Mouse (Mus musculus) embryo, embryonic 9.5 days (tissue): ENCODE measurements around the gene Dda1.
"Not testable (repeated sequence)": the region's sequence is repeated elsewhere in the genome, so short reads cannot be mapped to it uniquely, and the experiment has no call there.

ENCODE experiments used
- DNase-seq: peaks from one replicate; pipeline ENCODE4 v3.0.0-alpha.2; 2017; ENCODE audit errors: extremely low spot score

The Dda1 gene

DNA sequence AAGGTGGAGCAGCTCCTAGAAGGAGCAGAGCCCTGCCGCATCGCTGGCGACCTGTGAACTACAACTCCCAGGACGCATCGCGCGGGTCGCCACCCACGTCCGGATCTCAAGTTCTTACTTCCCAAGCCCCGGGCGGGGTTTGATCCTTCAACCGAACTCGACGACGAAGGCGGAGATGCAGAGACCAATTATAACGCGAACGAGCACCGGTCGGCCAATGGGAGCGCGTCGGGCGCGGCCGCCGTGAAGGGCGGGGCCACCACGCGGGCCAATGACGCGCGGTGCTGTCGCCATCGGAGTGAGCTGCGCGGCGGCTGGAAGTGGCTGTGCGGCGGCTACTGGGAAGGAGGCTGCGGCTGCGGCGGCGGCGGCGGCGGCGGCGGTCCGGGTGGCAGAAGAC, at the start of gene Dda1:
Gene Dda1 (plus strand): TSS at position 284 of the 400 bp plus-strand sequence.
- peak; percentile 96 for DNase-seq

DNA sequence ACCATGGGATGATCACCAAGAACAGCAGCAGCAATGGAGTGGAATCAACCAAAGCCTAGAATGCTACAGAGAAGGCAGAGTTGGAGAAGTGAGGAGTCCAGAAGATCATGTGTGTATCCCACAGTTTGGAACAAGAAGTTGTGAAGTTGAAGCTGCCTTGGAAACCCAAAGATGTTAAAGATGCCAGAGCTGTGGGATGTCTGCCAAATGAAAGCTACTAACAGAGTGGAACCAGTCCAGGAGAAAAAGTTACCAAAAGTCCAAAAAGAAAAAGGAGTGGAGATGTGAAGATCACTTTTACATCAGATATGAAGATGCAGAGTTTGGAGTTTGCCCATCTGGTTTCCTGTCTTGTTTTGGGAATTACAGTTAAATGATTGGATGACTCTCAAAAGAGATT, 46.9 kb upstream of the Dda1 start:
- no peak for DNase-seq

DNA sequence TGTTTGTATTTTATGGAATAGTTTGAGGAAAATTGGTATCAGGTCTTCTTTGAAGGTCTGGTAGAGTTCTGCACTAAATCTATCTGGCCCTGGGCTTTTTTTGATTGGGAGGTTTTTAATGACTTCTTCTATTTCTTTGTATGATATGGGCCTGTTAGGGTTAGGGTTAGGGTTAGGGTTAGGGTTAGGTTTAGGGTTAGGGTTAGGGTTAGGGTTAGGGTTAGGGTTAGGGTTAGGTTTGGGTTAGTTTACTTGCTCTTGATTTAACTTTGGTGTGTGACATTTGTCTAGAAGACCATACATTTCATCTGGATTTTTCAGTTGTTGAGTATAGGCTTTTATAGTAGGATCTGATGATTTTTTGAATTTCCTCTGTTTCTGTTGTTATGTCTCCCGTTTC, 36.1 kb upstream of the Dda1 start:
- DNase-seq: not testable (repeated sequence)

DNA sequence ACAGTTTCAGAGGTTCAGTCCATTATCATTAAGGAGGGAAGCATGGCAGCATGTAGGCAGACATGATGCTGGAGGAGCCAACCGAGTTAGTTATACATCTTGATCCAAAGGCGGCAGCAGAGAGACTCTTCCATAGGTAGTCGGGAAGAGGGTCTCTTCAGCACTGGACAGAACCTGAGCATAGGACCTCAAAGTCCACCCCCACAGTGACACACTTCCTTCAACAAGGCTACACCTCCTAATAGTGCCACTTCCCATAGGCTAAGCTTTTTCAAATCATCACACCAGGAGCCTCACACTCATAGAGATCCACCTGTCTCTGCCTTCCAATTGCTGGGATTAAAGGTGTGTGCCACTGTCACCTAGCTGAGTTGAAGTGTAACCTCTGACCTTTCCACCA, 32.0 kb upstream of the Dda1 start:
- DNase-seq: no peak

DNA sequence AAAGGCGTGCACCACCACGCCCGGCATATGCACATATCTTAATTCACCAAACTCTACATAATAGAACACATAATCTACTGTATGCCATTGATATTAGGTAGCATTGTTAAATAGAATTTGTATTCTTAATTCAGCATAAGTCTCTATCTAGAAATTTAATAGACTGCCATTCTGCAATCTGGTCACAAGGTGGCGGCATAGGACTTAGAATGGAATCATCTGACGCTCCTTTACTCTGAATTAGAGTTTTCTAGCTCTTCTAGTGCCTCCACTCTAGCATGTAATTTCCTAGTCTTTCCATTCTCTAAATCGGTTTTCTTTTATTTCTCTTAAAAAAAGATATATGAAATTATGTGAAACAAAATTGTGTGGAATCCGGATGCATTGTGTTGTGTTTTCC, 27.6 kb upstream of the Dda1 start:
- peak; percentile 40 for DNase-seq

DNA sequence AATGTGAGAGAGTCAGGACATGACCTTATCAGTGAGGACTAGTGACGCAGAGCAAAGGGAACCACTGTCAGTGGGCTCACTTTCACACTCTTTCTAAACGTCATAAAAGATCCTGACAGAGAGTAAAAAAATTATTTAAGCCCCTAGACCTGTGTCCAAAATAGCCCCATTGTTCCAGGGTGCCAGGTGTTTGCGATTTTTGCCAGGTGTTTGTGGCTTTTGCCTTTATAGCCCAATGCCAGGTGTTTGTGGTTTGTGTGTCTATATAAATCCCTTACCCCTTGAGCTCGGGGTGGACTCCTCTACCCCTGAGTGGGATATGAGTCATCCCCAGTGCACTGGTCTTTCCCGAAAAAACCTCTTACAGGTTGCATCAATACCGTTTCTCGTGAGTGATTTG, 23.9 kb upstream of the Dda1 start:
- DNase-seq: no peak

DNA sequence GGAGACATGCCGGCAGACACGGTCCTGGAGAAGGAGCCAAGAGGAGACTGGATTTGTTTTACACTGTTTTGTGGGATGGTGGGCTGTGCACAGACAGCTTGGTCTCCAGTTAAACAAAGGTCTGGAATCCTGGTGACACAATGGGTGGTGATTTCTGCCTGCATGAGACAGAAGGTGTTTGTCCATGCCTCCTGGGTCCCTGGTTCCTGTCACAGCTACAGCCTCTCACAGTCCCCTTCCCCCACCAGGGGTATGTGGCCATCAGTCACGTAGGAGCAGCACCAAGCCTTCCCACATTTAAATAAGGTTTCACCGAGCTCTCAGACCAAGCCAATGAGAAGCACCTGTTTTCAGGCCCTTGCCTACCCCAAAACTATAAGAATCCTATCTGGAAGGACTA, 17.7 kb upstream of the Dda1 start:
- DNase-seq: no peak

DNA sequence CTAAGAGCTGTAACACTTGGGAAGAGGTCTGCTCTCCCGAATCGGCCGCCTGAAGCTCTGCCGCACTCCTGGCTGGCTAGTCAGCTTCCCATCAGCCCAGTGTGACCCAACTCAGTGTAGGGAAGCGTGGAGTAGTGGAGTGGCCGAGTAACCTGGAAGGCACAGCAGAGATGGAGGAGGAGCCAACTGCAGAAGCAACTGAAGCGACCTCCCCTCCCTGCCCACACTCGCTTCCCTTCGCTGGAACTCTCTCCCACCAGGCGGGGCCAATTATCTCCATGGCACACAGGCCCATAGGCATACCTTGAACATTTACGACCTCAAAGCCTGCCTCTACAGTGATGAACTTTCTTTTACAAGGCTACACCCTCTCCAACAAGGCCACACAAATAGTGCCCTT, 17.2 kb upstream of the Dda1 start:
- no peak for DNase-seq

DNA sequence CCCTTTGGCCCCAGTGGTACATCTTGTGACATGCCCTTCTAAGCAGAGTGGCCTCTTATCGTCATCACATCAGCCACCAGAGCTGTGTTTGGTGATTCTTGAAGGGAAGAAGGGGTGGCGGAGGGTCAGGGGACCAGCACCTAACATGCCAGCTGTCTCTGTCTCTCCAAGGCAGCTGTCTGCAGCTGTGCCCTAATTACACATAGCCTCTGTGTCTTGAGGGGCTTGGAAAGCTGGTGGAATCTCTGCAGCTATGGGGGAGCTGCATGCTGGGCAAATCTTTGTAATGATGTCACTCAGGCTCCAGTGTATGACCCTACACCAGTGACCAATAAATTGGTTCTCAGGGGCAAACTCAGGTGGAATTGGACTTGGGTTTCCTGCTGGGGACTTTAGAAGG, 16.3 kb upstream of the Dda1 start:
- no peak for DNase-seq

DNA sequence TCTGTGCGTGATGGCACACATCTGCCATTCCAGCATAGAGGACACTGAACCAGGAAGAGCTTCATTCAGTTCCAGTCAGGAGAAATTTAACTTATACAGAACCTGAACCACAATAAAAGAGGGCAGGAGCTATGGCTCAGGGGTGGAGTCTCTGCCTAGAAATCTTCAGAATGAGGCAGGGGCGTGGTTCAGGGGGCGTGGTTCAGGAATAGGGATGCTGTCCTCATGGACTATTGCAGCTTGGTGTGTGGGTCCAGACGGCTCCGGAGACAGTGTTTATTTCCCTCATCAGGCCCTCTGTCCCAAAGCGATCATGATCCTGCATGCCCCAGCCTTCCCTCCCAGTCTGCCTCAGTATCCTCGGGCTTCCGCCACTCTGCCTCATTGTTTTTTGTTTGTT, 14.3 kb upstream of the Dda1 start:
- DNase-seq: no peak

DNA sequence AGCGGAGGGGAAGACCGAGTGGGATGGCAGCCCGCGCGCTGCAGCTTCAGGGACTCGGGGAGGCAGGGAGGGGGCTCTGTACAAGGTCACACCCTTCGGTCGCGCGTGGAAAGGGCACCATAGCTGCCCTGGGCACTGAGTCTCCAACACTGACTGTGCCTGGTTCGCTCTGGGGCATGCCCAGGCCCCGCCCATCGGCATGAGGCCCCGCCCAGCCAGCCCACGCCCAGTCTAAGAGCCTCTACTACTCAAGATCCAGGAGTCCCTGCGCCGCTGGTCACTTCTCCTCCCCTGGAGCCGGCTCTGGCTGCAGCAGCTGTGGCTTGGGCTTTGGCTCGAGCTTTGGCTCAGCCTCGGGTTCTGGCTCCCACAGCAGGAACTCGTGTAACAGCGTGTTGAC, 12.1 kb upstream of the Dda1 start:
- no peak for DNase-seq

DNA sequence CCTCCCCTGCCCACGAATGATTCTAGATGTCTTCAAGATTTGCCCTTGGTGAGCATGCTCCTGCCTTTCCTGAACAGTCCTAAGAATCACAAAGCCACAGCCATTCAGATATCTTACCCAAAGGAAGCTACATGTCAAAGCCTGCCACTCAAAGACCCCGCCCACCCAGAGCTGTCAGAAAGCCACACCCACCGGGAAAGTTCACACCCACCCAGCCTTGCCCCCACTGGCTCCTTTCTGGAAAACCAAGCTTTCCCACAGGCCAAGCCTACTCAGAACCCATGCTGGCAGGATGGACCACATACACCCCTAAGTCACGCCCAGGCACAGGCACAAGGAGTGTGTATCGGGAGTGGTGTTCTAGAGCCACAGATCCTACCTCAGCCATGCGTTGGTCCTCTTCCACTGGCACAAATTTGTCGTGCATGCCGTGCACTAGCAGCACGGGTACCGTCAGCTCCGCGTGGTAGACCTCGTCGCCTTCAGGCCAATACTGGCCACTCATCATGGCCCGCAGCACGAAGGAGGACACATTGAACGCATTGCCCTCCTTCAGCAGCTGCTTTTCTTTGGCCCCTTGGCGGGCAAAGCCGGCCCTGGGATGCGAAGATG, 11.2 kb upstream of the Dda1 start:
- no peak for DNase-seq

DNA sequence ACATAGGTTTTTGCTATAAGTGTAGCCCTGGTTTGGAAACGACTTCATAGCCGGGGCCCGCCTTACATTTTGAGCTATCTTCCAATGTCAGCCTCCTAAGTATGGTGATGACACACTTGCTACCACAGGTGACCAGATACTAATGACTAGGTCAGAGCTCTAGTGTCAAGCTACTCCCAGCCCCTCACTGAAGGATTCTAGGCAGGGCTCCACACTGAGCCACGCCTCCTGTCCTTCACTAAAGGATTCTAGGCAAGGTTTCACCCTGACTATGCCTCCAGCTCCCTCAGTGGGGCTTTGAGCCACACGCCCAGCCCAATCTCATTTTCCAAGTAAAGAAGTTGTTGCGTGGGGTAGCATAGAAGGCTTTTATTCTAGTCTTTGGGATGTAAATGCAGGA, 8.3 kb upstream of the Dda1 start:
- no peak for DNase-seq

DNA sequence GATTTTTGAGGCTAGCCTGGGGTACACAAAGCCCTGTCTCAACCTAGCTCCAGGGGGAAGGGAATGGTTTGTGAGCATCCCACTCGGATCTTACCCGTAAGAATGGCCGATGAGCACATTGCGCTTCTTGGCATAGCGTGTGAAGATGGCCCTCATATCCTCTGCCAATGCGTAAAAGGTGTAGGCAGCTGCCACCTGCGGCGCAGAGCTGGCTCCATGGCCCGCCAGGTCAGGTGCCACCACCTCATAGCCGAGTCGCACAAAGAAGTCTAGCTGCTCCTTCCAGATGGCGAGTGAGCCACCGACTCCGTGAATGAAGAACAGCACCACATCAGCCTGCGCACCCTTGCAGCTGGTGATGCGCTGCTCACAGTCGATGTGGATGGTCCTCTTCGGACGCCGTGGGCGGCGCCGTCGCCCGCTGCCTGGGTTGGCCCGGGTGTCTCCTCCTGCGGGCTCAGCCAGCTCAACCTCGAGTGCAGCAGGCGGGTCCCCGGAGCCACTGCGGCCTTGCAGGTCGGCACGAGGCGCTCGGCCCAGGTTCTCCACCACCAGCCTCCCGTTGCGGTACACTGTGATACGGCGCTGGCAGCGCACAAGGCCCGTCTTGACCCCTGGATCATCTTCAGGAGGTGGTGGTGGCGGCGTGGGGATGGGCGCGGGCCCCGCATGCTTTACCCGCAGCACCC, 7.7 kb upstream of the Dda1 start:
- no peak for DNase-seq

DNA sequence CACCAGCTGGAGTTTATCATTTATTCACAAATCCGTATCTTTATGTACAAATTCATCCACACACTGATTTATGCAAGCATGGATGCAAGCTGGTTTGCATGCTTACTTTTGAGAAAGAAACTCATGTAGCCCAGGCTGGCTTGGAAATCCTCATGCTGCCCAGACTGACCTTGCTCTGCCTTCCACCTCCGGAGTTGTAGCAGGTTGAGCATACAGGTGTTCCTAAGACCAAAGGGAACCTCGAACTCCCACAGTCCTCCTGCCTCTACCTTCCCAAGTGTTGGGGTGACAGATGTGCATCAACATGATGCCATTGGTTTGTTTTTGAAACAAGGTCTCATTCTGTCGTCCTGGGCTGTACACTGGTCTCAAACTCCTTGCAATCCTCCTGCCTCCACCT, 6.8 kb upstream of the Dda1 start:
- no peak for DNase-seq

DNA sequence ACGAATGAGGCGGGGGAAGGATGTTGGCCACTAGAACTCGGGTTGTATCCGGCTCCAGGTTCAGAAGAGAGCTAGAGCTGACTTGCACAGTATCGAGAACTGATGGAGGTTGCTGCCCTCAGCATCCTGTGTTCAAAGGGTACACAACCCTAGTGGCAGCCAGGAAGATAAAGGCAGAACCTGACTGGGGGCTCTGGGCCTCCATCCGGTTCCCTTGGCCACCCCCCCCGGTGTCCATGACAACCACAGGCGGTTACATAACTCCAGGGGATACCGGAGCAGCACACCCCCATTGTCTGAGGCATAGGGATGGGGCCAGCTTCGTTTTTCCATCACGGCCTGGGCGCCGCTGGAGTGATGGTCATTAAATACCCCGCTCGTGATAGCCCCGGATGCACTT, 6.2 kb upstream of the Dda1 start:
- peak; percentile 45 for DNase-seq

DNA sequence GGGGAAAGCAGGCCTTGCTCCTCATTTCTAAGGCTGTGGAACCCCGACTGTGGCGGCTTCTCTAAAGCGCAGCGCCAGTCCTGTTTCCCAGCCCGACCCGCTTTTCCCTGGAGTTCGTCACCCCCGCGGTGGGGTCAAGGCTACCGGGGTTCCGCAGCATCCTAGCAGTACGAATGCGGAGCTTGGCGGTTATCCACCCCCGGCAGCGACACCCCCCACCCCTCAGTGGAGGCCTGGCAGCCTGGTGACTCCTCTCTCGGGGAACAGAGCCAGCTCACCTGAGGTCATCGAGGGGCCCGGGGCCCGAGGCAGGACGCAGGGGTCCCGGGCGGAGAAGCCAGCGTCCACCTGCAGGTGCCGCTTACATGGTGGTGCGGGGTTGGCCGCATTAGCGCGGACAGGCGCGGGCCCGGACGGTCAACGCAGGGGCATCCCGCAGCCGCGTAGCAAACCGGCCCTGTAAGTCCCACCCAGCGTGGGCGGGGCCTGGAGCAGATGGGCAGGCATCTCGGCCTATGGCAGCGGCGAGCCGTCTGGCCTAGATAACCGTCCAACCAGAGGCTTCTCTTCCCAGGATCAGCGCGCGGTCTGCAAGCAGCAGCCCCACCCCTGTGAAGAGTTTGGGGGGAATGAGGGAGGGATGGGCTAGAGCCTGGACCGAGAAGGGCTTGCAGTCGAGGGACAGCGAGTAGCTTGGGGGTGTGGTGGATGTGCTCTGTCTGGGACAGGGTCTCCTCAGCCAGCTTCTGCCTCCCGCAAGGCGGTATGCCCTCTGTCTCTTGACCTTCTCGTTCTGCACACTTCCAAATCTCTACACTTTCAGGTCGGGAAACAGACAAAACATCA, 5.6 kb upstream of the Dda1 start, which contains the start of gene Abhd8:
Gene Abhd8 (minus strand): TSS at position 468 of the 846 bp plus-strand sequence.
- peak; percentile 96 for DNase-seq

DNA sequence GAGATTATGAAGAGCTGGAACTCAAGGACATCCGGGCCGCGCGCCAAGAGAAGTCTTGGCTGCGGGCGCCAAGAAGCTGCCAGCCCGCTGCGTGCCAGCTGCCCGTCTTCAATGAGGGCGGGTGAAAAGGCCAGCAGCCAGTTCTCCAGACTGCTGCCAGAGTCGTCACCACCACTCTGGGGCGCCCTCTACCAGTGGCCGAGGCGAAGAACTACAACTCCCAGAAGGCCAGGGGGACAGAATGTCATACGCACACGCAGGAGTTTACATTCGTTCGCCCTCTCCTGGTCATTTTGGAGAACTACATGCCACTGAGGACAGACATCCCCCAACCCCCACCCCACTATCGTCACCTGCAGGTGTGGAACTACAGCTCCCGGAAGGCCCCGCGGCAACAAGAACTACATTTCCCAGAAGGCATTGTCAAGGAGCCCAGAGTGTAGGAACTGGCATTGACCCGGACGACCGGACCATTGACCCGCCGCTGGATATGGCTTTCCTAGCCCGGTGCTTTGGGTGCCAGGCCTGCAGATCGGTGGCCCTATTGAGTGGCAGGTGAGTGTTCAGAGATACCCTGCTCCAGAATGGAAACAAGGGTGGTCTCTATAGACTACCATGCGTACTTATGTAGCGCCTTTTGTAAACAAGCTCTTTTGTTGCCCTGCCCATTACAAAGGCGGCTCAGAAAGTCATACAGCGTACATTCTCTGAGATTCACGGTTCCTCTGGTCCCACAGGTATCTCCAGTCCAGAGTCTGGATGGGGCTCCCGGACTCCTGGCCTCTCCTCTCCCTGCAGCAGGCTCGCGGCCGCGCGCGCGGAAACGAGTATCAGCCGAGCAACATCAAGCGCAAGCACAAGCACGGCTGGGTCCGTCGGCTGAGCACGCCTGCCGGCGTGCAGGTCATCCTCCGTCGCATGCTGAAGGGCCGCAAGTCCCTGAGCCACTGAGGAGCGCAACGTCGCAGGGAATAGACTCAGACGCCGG, 4.2 kb upstream of the Dda1 start, which contains the start of gene Mrpl34:
Gene Mrpl34 (plus strand): TSS at position 447 of the 988 bp plus-strand sequence.
- DNase-seq: peak; percentile 99

DNA sequence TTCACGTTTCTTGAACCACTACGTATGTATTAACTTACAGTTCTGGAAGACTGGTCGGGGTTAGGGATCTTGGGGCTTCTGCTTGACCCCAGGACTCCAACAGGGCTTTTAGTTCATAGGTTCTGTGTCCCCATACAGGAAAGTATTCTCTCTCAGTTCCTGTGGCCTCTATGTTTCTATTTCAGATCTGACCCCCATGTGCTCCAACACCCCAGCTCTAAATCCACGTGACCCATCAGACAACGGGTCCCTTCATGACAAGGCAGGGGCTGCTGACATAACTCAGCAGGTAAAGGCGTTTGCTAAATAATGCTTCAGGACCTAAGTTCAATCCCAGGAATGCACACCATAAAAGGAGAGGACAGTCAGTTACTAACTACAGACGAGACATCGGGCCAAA, 3.3 kb upstream of the Dda1 start:
- no peak for DNase-seq

DNA sequence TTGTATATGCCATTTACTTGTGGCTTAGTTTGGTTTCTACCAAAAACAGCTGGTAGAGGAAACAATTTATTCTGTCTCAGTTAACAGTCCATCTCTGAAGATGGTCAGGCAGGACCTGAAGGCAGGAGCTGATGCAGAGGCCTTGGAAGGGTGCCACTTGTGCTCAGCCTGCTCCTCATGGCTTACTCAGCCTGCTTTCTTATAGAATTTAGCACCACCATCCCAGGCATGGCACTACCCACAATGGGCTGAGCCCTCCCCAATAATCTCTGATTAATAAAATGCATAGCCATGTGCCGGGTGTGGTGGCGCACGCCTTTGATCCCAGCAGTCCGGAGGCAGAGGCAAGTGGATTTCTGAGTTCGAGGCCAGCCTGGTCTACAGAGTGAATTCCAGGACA, 2.8 kb upstream of the Dda1 start:
- DNase-seq: no peak

DNA sequence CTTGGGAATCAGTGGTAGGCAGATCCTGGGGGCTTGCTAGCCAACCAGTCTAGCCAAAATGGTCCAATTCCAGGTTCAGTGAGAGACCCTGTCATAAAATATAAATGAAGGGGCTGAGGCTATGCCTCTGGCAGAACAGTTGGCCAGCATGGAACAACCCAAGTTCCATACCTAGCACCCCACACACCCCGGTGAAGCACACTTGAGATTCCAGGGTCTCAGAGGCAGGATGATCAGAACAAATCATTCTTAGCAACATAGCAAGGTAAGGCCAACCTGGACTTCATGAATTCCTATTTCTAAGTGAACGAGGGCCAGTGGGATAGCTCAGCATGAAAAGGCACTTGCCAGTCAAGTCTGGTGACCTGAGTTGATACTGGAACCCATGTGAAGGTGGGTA, 1.8 kb upstream of the Dda1 start:
- DNase-seq: no peak

DNA sequence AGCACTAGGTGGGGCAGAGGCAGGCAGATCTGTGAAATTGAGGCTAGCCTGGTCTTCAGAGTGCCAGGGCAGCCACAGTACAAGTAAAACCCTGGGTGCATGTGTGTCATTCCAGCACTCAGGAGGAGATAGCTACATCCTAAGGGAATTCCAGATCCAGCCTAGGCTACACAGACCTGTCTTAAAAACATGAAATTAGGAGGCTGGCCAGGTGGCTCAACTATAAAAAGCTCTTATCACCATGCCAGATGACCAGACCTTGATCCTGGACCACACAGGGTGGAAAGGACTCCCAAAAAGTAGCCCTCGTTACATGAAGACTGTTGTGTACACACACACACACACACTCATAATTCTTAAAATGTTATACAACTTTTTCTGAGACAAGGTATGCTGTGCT, 998 bp upstream of the Dda1 start:
- no peak for DNase-seq
